Mouse (Mus musculus): ENCODE data around the gene S1pr2. TPM values are rescaled to one million over a fixed set of nuclear protein-coding genes. Genes with fewer than 3 reads are reported as not detected.

S1pr2 gene
- total and polyA plus RNA-seq, 3 experiments: 1.3 to 3.2 (median 2.0) TPM

DNA sequence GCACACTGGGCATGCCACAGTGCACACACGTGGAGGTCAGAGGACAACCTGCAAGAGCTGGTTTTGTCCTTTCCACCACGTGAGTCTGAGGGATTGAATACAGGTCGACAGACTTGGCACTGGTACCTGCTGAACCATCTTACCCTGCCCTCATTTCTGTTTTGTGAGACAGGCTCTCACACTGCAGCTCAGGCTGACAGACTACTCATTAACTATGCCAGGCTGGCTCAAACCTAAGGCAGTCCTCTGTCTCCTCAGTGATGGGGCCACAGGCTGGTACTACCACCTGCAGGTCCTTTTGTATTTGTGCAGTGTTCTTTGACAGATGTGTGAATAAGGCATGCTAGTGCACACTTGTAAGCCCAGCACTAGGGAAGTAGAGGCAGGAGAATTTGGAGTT lies 18.5 kb upstream of the S1pr2 start:
- Histone ChIP-seq H3K4me2 (ENCODE audit: insufficient read depth, low read depth, poor library complexity, severe bottlenecking) (no peak overlapping the region), H3K27me3 (replicated peaks) (no peaks in the 10 kb centered on the region), H3K4me3 (replicated peaks in 1 of 3; ENCODE audit: low read depth in 2 of 3, low read length in 2 of 3, poor library complexity in 1 of 3) (no peak overlapping the region), H3K9me3 (replicated peaks; ENCODE audit: low read length) (no peaks in the 10 kb centered on the region), H3K9ac (ENCODE audit: insufficient read depth, low read depth) (no peak overlapping the region), H3K4me1 (ENCODE audit: control insufficient read depth in 1 of 2, insufficient read depth in 2 of 2) (peaks cover 0 to 34% of the 10 kb centered on the region in 2 experiments; a peak in 2 of 4 replicates), H3K36me3 (replicated peaks in 1 of 2; ENCODE audit: control insufficient read depth in 1 of 2, insufficient read depth in 1 of 2, low read length in 1 of 2) (no peaks in the 10 kb centered on the region), H3K79me2 (replicated peaks; ENCODE audit: control insufficient read depth, extremely low read depth, insufficient read depth, poor library complexity, severe bottlenecking) (no peaks in the 10 kb centered on the region), H3K27ac (ENCODE audit: insufficient read depth, low read depth) (no peak overlapping the region)
- no peak for TF ChIP-seq POLR2A (IDR thresholded peaks at IDR 0.05; ENCODE audit: low read depth, low read length)
- TF ChIP-seq RAD21 (IDR thresholded peaks at IDR 0.05; ENCODE audit: low read depth, low read length): peak; percentile 57
- no peak for TF ChIP-seq CHD1 (IDR thresholded peaks at IDR 0.05; ENCODE audit: low read depth, low read length)
- peak; percentile 42 for TF ChIP-seq SMC3 (IDR thresholded peaks at IDR 0.05; ENCODE audit: low read depth, low read length)
- peak in 1 of 2 experiments; percentile 53; a peak in 2 of 4 replicates for TF ChIP-seq CTCF (conservative IDR thresholded peaks at IDR 0.05 in 1 of 2, IDR thresholded peaks at IDR 0.05 in 1 of 2; ENCODE audit: low read depth in 2 of 2, low read length in 2 of 2)
- in situ Hi-C loops (cut with MboI; ENCODE audit: low pct_ligation_motif_present, low pct_unique_long_range_greater_than_20kb, low sequenced_read_pairs): no loop called here
- DNase-seq (ENCODE audit: extremely low read depth): no peak
- dilution Hi-C loops (cut with MboI; ENCODE audit: extremely low pct_ligation_motif_present, extremely low pct_unique_long_range_greater_than_20kb, low sequenced_read_pairs): no loop called here

GRCm38 (mm10) chr9:20993165-20993898 lies 16.8 kb upstream of the S1pr2 start:
- no peaks in the 10 kb centered on the region for H3K36me3 ChIP-seq (replicated peaks in 1 of 2; ENCODE audit: control insufficient read depth in 1 of 2, insufficient read depth in 1 of 2, low read length in 1 of 2)
- in situ Hi-C loops (cut with MboI; ENCODE audit: low pct_ligation_motif_present, low pct_unique_long_range_greater_than_20kb, low sequenced_read_pairs) (no loop called here), dilution Hi-C loops (cut with MboI; ENCODE audit: extremely low pct_ligation_motif_present, extremely low pct_unique_long_range_greater_than_20kb, low sequenced_read_pairs) (no loop called here)
- no peaks in the 10 kb centered on the region for H3K79me2 ChIP-seq (replicated peaks; ENCODE audit: control insufficient read depth, extremely low read depth, insufficient read depth, poor library complexity, severe bottlenecking)
- H3K4me2 ChIP-seq (ENCODE audit: insufficient read depth, low read depth, poor library complexity, severe bottlenecking): no peak overlapping the region
- H3K4me1 ChIP-seq (ENCODE audit: control insufficient read depth in 1 of 2, insufficient read depth in 2 of 2): peaks cover 0 to 36% of the 10 kb centered on the region in 2 experiments; a peak in 2 of 4 replicates
- H3K27me3 ChIP-seq (replicated peaks): no peaks in the 10 kb centered on the region
- H3K4me3 ChIP-seq (replicated peaks in 1 of 3; ENCODE audit: low read depth in 2 of 3, low read length in 2 of 3, poor library complexity in 1 of 3): no peak overlapping the region
- H3K9ac ChIP-seq (ENCODE audit: insufficient read depth, low read depth): no peak overlapping the region
- TF ChIP-seq MEF2A (IDR thresholded peaks at IDR 0.05; ENCODE audit: borderline replicate concordance, low read depth, low read length) (no peak), JUND (conservative IDR thresholded peaks at IDR 0.05; ENCODE audit: low read depth, low read length) (no peak), ELF1 (IDR thresholded peaks at IDR 0.05; ENCODE audit: low read depth, low read length) (no peak), RAD21 (IDR thresholded peaks at IDR 0.05; ENCODE audit: low read depth, low read length) (no peak), CTCF (conservative IDR thresholded peaks at IDR 0.05 in 1 of 2, IDR thresholded peaks at IDR 0.05 in 1 of 2; ENCODE audit: low read depth in 2 of 2, low read length in 2 of 2) (no peak), SMC3 (IDR thresholded peaks at IDR 0.05; ENCODE audit: low read depth, low read length) (no peak), ZNF384 (IDR thresholded peaks at IDR 0.05; ENCODE audit: low read depth, low read length) (no peak), HCFC1 (IDR thresholded peaks at IDR 0.05; ENCODE audit: low read depth, low read length) (no peak), JUN (IDR thresholded peaks at IDR 0.05; ENCODE audit: insufficient read depth, low read depth, low read length) (no peak)
- no peaks in the 10 kb centered on the region for H3K9me3 ChIP-seq (replicated peaks; ENCODE audit: low read length)
- no peak overlapping the region for H3K27ac ChIP-seq (ENCODE audit: insufficient read depth, low read depth)
- DNase-seq (ENCODE audit: extremely low read depth): no peak

DNA sequence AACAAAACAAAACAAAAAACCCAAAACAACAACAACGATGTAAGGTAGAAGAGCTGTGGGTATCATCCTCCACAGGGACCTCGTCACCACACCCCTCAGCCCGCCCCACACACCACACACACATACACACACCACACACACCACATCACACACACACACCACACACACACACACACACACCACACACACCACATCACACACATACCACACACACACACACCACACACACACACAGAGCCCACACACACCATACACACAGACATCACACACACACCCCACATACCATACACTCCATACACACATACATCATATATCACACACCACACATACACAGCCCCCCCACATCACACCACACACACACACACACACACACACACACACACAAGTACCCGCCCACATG lies 15.0 kb upstream of the S1pr2 start:
- Histone ChIP-seq H3K36me3 (replicated peaks in 1 of 2; ENCODE audit: control insufficient read depth in 1 of 2, insufficient read depth in 1 of 2, low read length in 1 of 2) (no peaks in the 10 kb centered on the region), H3K9me3 (replicated peaks; ENCODE audit: low read length) (no peaks in the 10 kb centered on the region), H3K9ac (ENCODE audit: insufficient read depth, low read depth) (no peak overlapping the region), H3K79me2 (replicated peaks; ENCODE audit: control insufficient read depth, extremely low read depth, insufficient read depth, poor library complexity, severe bottlenecking) (no peaks in the 10 kb centered on the region), H3K4me1 (ENCODE audit: control insufficient read depth in 1 of 2, insufficient read depth in 2 of 2) (peaks cover 5 to 39% of the 10 kb centered on the region in 2 experiments; a peak in 3 of 4 replicates), H3K27me3 (replicated peaks) (no peaks in the 10 kb centered on the region), H3K27ac (ENCODE audit: insufficient read depth, low read depth) (no peak overlapping the region), H3K4me3 (replicated peaks in 1 of 3; ENCODE audit: low read depth in 2 of 3, low read length in 2 of 3, poor library complexity in 1 of 3) (no peak overlapping the region), H3K4me2 (ENCODE audit: insufficient read depth, low read depth, poor library complexity, severe bottlenecking) (no peak overlapping the region)
- TF ChIP-seq BHLHE40 (IDR thresholded peaks at IDR 0.05; ENCODE audit: low read depth, low read length): no peak
- no peak for TF ChIP-seq CHD1 (IDR thresholded peaks at IDR 0.05; ENCODE audit: low read depth, low read length)
- TF ChIP-seq RAD21 (IDR thresholded peaks at IDR 0.05; ENCODE audit: low read depth, low read length): no peak
- no peak for TF ChIP-seq SMC3 (IDR thresholded peaks at IDR 0.05; ENCODE audit: low read depth, low read length)
- TF ChIP-seq ZC3H11A (IDR thresholded peaks at IDR 0.05; ENCODE audit: low read depth, low read length): no peak
- no peak for TF ChIP-seq UBTF (IDR thresholded peaks at IDR 0.05; ENCODE audit: low read depth, low read length)
- TF ChIP-seq GABPA (IDR thresholded peaks at IDR 0.05; ENCODE audit: insufficient replicate concordance, low read depth, low read length): no peak
- TF ChIP-seq TCF12 (IDR thresholded peaks at IDR 0.05; ENCODE audit: low read depth, low read length): no peak
- TF ChIP-seq MAFK (IDR thresholded peaks at IDR 0.05; ENCODE audit: insufficient replicate concordance, low read length): no peak
- no peak for TF ChIP-seq ZNF384 (IDR thresholded peaks at IDR 0.05; ENCODE audit: low read depth, low read length)
- TF ChIP-seq JUND (conservative IDR thresholded peaks at IDR 0.05; ENCODE audit: low read depth, low read length): no peak
- TF ChIP-seq NELFE (IDR thresholded peaks at IDR 0.05; ENCODE audit: low read depth, low read length): no peak
- TF ChIP-seq POLR2AphosphoS2 (IDR thresholded peaks at IDR 0.05; ENCODE audit: low read depth, low read length): no peak
- dilution Hi-C loops (cut with MboI; ENCODE audit: extremely low pct_ligation_motif_present, extremely low pct_unique_long_range_greater_than_20kb, low sequenced_read_pairs): no loop called here
- in situ Hi-C loops (cut with MboI; ENCODE audit: low pct_ligation_motif_present, low pct_unique_long_range_greater_than_20kb, low sequenced_read_pairs): no loop called here
- DNase-seq (ENCODE audit: extremely low read depth): no peak
